Mouse (Mus musculus) frontal cortex, postnatal 36 days (tissue): ENCODE data around the gene Tut4.
A peak's percentile ranks its signal among the peaks of the same experiment; 100 is the strongest.

Source experiments
- DNase-seq, 2 experiments: peaks; one replicate each; pipeline ENCODE4 v3.0.0; 2022; ENCODE audit warnings: low spot score in 2 of 2

Gene Tut4

DNA sequence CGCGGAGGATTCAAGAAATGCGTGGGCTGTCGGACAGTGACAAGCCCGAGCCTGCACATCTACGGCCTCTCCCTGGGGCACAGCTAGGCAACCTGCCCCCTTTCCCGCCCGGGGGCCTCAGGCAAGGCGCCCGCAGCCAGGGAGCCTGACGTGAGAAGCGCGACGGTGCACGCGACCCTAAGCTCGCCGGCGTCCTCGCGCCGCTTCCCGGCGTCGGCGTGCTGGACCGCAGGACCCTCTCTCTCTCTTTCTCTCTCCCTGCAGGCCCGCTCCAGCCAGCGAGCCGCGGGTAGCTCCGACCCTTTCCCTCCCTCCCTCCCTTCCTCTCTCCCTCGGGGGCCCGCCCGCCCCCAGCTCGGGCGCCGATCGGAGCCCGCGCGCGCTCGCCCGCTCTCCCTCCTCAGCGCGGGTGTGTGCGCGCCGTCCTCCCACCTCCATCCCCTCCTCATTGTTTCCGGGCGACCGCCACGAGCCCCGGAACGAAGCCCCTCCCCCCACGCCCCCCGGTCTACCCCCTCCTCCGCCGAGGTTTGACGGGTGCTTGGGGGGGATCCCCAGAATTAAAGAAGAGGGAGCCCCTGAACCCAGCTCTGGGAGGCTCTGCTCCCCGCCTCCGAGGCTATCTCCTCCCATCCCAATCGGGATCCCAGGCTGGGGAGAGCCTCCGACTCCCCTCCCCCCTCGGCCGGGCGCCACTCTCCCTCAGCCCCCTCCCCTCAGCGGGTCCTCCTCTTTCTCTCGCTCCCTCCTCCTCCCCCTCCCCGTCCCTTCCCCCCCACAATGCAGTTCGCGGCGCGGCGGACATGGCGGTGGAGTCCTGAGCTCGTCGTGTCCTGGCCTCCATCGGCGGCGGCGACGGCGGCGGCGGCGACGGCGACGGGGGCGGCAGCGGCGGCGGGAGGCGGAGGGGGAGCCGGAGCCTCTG is at the start of gene Tut4:
Tut4 (plus strand) TSS at position 196 of the 925 bp plus-strand sequence.
- peak; percentile 77 to 78 for DNase-seq

DNA sequence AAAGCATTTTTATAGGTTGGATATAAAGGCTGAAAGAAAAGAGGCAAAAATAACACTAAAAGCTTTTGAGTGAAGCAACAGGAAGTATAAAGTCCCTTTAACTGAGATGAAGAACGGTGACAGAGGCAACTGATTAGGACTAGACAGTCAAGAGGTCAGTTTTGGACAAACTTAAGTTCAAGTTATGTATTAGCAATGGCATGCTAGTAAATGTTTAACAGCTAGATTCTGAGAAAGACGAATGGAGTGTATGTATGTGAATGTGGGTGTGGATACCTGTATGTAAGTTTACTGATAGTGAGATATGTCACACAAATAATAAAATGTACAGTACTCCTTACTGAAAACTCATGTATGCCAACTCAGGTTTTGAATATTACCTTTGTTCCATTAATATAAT is 34.6 kb upstream of the Tut4 start:
- DNase-seq = no peak

DNA sequence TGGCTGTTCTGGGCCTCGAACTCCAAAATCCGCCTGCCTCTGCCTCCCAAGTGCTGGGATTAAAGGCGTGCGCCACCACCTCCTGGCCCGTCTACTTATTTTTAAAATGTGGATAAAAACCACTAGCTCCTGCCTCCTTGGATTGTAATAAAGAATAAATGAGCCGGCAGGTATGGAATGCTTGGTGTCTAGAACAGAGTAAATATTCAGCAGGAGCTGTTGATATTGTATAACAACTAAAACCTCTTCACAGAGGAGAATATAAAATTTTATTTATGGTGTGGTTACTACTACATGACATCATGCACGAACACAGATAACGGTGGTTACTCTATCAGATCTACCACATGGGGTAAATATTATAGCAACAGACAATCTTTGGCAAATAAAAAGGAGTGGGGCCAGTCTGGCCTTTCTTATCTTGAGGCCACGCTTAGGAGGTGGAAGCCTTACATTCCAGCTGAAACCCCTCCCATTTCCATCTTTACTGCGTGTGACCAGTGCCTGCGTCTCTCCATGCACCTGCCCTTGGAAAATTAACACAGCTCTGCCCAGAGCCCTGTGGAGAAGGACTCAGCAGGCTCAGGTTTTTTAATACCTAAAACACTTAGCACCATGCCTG is 31.4 kb upstream of the Tut4 start:
- DNase-seq = no peak

DNA sequence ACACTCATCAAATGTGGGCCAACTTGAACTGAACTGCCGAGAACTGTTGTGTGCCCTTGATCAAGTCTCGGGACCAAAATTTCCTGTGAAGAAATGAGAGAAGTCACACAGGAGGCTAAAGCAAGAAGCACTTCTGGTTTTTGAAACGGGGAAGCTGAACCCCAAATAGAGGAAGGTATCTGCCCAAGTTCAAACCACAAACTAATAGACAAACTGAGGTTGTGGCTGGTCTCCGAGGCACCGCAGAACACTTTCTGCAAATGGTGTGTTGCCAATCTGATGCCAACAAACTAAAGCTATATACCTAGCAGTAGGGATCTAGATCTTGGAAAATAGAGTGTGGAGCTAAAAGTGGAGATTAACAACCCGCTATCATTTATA is 30.9 kb upstream of the Tut4 start:
- no peak for DNase-seq

DNA sequence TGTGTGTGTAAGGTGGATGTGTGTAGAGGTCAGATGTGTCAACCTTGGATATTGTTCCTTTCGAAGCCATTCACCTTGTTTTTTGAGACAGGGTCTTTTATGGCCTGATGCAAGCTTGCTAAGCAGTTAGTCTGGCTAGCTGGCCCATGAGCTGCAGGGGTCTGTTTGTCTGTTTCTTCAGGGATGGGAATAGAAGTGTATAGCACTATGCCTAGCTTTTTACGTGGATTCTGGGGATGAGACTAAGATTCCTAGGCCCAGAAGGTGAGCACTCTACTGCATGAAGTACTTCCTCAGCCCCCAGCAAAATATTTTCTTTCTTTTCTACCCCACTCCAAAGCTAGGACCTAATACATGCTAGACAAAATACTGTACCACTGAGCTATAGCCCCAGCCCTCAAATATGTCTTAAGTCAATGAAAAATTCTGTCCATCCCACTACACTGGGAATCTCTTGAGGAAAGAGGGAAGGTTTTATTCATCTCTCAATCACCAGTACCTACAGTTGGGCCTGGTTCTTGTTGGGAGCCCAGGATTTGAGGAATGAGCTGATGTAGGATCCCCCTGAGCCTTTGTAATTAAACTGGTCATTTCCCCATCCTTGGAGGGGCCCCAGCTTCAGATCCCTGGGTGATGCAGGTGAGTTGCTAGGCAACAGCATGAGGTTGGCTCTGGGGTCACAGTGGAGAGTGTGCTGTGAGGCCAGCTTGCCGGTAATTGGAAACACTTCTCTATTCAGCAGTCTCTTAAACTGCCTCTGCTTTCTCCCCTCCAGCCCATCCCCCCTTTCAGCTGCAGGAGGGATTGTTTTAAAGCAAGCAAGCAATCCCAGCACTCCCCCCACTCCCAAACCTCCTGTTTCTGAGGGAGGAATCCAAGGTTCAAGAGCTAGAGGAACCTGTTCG is 28.3 kb upstream of the Tut4 start:
- DNase-seq = no peak

DNA sequence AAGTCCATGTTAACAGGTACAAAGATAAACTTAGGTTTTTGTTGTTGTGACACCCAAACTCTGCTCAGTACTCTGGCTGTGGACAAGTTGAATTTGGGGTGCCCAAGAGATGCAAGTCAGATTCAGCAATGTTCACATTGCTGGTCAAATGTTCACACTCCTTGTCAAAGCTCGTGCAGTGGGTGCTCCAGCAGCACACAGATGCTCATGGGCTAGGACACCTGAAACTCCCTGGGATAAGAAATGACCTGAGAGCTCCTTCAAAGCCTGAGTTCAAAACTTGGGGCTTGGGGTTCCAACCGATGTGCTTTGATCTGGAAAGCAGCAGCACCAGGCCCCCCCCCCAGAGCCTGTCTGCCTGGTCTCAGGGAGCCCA is 27.7 kb upstream of the Tut4 start:
- no peak for DNase-seq

DNA sequence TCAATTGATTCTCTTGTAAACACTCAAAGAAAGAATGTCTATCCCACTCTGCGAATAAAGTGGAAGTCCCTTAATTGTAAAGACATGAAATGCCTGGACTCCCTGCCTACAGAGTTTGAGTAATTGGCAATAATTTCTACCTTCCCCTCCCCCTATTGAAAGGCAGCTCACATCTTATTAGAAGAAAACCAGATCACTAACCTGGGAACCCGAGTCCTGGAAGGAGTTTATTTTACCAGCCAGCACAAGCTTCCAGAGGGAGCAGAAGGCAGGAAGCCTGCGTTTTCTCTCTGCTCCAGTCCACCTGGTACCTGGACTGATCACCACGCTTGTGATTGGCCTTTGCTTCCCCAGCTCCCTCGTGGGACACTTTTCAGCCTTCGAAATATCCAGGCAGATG is 25.9 kb upstream of the Tut4 start:
- DNase-seq = no peak

DNA sequence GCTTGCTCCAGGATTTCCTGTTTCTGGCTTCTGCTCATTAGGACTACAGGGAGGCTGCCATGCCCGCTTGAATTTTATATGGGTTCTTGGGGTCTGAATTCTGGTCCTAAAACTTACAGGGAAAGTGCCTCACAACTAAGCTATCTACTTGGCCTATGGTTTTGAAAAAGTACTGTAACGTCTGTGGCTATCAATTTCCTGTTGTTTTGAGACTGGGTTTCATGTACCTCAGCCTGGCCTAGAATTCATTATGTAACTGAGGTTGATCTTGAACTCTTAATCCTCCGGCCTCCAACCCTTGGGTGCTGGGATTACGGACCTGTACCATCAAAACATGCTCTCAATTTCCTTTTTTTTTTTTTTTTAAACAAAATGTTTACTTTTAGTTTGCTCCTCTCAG is 25.0 kb upstream of the Tut4 start:
- no peak for DNase-seq

DNA sequence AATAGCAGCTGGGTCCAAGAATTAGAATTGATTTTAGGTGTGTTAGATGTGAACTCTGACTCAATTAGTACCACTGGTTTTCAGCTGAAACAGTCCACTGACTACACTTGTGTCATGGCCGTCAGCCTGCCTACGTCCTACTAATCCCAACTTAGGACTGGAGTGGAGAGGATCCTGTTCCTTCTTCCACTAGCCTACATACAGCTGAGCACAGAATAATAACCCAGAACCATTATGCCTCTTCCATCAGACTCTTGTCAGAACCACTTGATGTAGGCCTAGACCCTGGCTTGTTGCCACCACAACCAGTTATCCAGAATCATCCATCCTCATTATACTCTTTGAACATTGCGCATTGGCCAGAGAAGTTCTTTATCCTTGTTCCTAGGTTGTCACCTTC is 24.4 kb upstream of the Tut4 start:
- DNase-seq = no peak

DNA sequence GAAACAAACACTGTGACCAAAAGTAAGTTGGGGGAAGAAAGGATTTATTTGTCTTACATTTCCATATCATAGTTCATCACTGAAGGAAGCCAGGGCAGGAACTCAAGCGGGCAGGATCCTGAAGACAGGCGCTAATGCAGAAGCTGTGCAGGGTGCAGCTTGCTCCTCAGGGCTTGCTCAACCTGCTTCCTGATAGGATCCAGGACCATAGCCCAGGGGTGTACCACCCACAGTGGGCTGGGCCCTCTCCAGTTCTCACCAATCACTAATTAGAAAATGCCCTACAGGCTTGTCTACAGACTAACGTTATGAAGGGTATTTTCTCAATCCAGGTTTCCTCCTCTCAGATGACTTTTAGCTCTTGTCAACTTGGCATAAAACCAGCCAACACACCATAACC is 23.6 kb upstream of the Tut4 start:
- DNase-seq = no peak

DNA sequence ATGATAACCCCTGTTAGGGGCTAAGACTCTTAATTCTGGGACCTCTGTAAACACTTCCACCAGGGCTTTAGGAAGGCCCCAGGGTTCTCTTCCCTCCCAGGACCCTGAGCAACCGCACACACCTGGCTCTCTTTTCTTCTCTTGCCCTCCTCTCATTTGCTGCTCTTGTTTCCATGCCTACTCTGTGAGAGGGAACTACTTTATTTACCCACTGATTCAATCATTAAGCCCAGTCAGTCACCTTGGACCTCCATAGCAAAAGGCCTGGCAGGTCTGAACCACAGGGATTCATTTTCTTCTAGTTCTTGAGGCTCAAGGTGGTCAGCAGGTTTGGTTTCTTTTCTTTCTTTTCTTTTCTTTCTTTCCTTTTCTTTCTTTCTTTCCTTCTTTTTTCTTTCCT is 23.0 kb upstream of the Tut4 start:
- no peak for DNase-seq

DNA sequence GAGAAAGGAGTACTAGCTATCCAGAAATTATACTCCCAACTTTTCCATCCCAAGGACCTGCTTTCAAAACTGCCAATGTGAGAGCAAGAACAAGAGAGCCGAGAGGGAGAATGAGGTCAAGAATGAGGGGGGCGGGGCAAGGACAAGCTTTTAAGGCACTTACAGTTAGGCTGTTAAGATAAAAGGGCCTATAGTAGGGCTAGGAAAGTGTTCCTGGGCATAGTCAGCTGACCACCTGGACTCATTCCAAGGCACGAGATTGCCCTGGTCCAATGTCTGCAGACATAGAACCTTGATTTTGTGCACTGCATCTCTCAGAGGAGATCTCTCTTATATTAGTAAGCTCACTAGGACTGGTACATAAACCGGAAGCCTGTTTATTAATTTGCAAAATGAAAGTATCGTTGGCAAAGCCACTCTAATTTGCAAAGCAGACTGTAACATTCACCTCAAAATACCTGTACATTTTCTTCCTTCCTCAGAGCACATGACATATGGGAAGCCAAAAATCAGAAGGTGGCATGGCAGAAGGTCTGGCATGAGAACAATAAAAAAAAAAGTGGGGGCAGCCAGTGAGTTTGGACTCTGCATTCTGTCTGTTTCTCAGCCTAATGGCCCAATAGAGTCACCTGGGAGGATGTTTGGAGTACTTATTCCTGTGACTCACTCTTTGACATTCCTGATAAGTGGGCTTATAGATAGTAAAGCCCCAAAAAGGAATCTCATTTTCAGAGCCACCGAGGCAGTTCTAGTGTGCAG is 21.0 kb upstream of the Tut4 start:
- no peak for DNase-seq

DNA sequence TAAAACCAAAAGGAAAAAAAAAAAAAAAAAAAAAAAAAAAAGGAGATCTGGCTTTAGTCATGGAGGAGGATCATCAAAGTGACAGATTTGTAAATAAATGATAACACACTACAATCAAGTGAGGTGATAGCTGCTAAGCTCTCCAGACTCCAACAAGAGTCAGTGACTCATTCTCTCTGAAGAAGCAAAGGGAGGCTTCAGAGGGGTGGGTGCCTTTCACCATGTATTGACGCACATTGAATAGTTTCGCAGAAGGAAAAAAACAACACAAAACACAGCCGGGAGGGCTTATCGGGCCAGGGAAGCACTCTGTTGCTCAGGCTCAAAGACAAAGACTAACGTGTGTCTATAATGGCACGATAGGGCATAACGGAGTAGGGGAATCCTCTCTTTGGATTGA is 11.1 kb upstream of the Tut4 start:
- no peak for DNase-seq

DNA sequence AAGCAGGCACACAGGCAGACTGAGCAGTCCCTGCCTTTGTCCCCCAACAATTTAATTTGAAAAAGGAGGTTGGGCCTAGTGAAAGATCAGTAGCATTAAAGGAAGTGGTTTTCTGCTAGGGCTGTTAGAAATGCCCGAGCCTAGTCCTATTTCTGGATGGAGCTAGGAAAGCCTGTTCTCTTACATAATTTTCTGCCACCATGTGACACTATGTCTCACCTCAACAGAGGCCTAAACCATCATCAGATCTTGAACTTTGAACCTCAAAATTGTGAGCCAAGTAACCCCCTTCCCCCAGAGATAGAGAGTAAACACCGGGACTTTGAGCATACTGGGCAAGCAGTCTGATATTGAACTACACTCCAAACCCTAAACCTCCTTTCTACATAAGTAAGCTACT is 3.2 kb upstream of the Tut4 start:
- no peak for DNase-seq

DNA sequence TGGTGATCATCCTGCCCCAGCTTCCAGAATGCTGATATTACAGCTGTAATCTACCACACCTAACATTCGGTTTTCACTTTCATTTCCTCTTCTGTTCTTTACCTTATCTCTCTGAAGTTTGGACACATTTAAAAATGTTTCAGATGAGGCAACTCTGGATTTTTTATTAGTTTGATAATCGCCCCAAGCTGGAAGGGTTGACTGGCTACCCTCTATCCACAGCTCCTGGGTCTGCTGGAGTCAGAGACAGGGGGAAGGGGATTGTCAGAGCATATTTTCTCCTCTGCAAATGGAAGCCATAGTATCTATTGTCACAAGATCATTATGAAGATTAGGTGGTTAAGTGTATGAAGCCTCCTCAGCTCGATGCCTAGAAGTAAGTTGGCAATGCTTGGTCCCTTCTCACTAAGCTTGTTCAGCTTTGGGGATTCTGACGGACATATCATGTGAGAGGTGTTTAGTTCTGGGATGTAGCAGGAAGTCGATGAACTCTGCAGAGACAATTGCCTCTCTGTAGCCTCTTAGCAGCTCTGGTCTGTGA is 955 bp upstream of the Tut4 start:
- DNase-seq = no peak

DNA sequence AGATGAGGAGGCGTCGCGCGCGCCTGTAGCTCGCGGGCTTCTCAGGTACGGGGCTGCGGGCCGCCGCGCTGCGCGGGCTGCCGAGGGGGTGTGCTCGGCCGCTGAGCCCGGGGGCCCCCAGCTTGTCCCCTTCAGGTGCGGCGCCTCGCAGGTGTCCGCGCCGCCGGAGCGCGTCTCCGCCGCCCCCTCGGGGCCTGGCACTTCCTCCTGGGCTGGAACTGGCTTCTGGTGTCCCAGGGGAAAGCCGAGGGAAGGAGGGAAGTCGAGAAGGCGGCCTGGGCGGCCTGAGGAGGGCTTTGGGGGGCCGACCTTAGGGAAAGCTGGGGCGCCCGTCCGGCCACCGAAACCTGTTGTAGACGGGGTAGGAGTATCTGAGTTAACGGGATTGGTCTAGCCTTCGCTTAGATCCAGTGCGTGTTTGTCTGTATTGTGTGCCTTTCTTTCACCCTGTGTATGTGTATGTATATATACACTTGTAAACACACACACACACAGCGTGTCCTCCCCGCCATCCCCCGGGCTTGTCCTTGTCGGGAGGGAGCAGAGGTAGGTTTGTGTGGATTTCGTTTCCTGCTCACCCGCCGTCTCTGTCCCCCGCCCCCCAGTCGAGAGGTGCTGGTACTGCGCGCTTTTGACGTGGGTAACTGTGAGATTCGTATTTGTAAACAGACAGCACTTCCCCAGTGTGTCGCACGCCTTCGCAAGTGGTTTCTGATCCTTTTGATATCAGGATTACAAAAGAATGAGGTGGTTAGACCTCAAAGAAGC is 1.1 kb downstream of the Tut4 start:
- peak; percentile 42 to 43 for DNase-seq

DNA sequence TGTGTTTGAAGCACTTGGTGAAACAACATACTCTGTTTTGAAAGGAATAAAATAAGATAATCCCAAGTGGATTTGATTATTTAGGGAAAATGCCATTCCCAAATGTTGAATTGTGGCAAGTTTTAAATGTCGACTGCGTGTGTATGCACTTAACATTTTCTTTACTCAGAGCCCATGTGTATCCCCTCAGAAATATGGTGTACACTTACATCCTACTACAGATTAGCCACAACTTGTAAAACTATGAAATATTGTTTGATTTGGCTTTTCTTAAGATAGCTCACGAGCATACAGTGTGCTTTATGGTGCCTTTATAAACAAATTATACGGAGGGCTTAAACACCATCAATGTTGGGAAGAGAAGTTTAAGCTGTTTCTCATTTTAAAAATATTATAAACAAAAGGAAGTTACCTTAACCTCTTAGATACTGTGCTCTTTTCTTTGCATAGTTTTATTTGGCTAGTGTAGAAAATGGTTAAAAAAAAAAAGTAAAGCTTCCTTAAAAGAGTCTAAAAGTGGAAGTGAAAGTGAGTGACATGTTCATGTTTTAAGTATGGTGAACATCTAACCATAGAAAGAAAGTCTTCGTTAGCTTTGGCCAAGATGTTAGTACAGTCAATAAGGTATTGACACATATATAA is 2.2 kb downstream of the Tut4 start:
- DNase-seq = no peak

DNA sequence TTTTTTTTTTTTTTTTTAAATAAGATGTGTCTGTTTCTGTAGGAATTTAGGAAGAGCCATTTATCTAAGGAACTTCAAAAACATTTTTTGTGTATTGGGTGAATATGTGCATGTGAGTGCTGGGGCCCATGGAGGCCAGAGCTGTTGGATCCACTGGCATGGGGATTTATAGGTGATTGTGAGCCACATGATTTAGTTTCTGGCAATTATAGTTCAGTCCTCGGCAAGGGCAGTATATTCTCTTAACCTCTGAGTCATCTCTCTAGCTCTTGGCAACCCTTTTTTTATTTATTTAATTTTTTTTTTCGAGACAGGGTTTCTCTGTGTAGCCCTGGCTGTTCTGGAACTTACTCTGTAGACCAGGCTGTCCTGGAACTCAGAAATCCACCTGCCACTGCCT is 14.4 kb downstream of the Tut4 start:
- no peak for DNase-seq

DNA sequence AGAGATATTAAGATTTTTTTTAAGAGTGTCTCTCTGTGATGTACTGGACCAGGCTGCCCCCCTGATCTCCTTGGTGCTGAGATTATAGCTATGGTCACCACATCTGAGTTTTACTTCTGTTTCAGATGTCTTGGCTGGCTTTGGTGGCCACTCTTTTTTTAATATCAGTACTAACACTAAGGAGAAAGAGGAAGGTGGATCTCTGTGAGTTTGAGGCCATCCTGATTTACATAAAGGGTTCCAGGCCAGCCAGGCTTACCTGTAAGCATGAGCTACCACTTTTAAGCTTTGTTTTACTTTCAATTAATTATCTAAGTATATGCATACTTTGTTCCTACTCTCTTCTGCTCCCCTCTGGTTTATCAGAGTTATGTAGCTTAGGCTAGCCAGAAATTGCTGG is 23.6 kb downstream of the Tut4 start:
- DNase-seq = no peak

DNA sequence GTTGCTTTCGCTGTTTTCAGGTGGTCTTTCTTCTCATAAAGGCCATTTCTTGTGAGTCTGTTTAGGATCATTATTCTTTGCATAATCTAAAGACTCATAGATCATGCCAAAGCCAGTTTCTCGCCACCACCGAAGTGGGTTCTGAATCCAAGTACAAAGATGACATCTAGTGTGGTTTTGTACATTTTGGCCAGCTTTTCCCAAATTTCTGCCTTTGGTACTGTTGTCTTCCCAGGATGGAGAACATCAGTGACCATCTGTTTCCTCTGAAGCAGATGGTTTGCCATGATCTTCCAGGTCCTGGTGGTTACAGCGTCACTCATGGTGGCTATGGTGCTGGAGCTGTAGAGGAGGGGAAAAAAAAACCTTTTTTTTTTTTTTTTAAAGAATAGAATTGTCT is 25.0 kb downstream of the Tut4 start:
- peak in 1 of 2 experiments; percentile 28 for DNase-seq
